Mouse (Mus musculus): Measurements from ENCODE around the gene Snx9. TPM values are rescaled to one million over a fixed set of nuclear protein-coding genes. Genes with fewer than 3 reads are reported as not detected.

Gene Snx9
- polyA plus RNA-seq, 1 experiment from 2014 or later = 37.5 TPM

DNA sequence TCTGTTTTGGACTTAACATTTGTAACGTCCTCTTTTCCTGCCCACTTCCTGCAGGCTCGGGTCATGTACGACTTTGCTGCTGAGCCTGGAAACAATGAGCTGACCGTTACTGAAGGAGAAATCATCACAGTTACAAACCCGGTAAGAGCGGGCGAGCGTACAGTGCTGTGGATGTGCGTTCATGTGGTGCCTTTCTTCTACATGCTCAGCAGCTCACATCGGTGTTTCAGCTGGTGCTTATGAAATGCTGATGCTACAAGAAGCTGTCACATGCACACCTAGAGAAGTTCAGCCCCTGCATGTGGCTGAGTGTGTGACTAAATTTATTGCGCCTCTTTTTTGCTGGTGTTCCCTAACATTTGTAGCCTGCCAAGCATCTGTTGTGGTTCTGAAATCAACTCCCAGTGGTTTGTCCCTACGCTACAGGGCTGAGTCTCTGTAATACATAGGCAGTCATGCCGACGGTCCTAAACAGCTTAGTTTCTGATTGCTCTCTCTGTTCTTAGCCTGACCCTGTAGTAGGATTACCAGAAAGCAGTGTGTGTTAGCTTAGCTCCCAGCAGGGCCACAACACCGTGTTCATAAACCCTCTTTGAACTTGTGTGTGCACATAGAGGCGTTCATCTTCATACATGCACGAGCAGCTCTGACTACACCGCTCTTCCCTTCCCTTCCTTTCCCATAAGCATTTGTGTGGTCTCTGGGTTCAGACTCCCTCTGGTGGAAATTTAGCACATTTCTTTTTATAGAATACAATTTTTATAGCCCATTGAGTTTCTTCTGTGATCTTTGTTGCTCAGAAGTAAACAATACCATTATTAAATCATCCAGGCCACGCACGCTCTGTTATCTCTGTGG lies 46.0 kb downstream of the Snx9 start:
- DNase-seq (ENCODE audit: low spot score) (peak; percentile 74), ATAC-seq (ENCODE audit: low read depth) (peak; percentile 68)
- Histone ChIP-seq H3K4me1 (ENCODE audit: control insufficient read depth, insufficient read depth, low read length) (peaks cover 6% of the 10 kb centered on the region), H3K36me3 (ENCODE audit: control insufficient read depth, insufficient read depth, low read length) (peaks cover 3% of the 10 kb centered on the region; the same call in 1 of the 2 replicates), H3K9ac (ENCODE audit: low read depth, low read length) (no peak overlapping the region), H3K9me3 (ENCODE audit: control insufficient read depth, low read length) (no peaks in the 10 kb centered on the region), H3K4me3 (ENCODE audit: low read depth, low read length) (no peak overlapping the region), H3K27ac (replicated peaks; ENCODE audit: low read depth, low read length) (peak overlapping the region; percentile 44; the same call in 1 of the 2 replicates), H3K27me3 (replicated peaks; ENCODE audit: control insufficient read depth, insufficient read depth, low read length) (no peaks in the 10 kb centered on the region), H3K4me2 (ENCODE audit: low read depth, low read length) (no peak overlapping the region)
- WGBS = 65% methylated on average over 20 of the region's 20 CpGs

DNA sequence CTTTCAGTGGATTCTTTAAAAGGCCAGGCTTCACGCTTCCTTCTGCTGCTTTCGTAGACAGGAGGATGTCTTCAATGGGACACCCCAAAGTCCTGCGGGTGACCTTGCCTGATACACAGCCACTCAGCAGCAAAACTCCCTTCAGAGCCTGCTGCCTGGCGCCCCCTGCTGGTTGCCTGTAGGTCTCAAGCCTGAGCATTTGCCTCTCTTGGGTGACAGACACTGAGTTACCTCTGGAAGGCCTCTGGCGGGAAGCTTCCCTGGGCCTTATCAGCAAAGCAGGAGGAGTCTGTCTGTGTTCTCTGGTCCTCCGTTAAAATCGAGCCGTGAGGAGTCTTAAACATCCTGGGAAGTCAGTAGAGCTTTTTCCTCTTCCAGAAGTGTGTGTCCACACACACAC lies 49.3 kb downstream of the Snx9 start:
- 57% methylated on average over 8 of the region's 8 CpGs for WGBS
- H3K4me3 ChIP-seq (ENCODE audit: low read depth, low read length) = no peak overlapping the region

DNA sequence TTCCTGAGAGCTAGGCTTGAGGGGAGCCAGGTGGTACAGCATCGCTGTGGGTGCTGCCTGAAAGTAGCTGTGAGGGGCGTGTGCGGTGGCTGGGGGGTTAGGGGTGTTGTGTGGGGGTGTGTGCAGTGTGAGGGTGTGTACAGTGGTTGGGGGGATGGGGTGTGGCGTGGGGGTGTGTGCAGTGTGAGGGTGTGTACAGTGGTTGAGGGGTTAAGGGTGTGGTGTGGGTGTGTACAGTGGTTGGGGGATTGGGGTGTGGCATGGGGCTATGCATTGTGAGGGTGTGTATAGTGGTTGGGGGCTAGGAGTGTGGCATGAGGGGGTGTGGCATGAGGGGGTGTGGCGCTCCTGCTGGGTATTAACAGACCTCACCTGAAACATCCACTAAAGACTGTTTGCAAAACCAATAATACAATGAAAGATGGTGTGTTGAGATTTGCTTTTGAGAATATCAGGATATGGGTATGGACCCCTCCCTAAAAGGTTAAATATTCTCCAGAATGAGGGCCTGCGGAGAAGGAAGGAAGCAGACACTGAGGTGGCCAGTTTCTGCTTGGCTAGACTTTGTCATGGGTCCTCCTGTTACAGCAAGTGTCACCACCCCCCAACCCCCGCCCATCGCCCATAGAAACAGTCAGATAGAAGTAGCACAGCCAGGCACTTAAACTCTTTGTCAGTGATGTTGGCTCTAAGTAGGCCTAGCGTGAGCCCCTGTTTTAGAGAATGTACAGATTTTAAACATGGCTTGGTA lies 51.0 kb downstream of the Snx9 start:
- ATAC-seq (ENCODE audit: low read depth) (no peak), DNase-seq (ENCODE audit: low spot score) (no peak)
- no peak overlapping the region for H3K27ac ChIP-seq (replicated peaks; ENCODE audit: low read depth, low read length)
- H3K36me3 ChIP-seq (ENCODE audit: control insufficient read depth, insufficient read depth, low read length) = peaks cover 3% of the 10 kb centered on the region; the same call in 1 of the 2 replicates
- no peak overlapping the region for H3K9ac ChIP-seq (ENCODE audit: low read depth, low read length)
- no peaks in the 10 kb centered on the region for H3K4me1 ChIP-seq (ENCODE audit: control insufficient read depth, insufficient read depth, low read length)
- H3K4me3 ChIP-seq (ENCODE audit: low read depth, low read length) = no peak overlapping the region
- H3K9me3 ChIP-seq (ENCODE audit: control insufficient read depth, low read length) = no peaks in the 10 kb centered on the region
- no peaks in the 10 kb centered on the region for H3K27me3 ChIP-seq (replicated peaks; ENCODE audit: control insufficient read depth, insufficient read depth, low read length)
- H3K4me2 ChIP-seq (ENCODE audit: low read depth, low read length) = no peak overlapping the region
- WGBS = 83% methylated on average over 9 of the region's 9 CpGs

More for the DNA sequence above, 49.3 kb downstream of the Snx9 start:
- H3K4me1 ChIP-seq (ENCODE audit: control insufficient read depth, insufficient read depth, low read length) = peaks cover 1% of the 10 kb centered on the region
- H3K36me3 ChIP-seq (ENCODE audit: control insufficient read depth, insufficient read depth, low read length) = peaks cover 3% of the 10 kb centered on the region; the same call in 1 of the 2 replicates
- no peak overlapping the region for H3K27ac ChIP-seq (replicated peaks; ENCODE audit: low read depth, low read length)
- no peaks in the 10 kb centered on the region for H3K9me3 ChIP-seq (ENCODE audit: control insufficient read depth, low read length)
- no peak overlapping the region for H3K9ac ChIP-seq (ENCODE audit: low read depth, low read length)
- DNase-seq (ENCODE audit: low spot score) = peak; percentile 36
- no peak overlapping the region for H3K4me2 ChIP-seq (ENCODE audit: low read depth, low read length)
- no peaks in the 10 kb centered on the region for H3K27me3 ChIP-seq (replicated peaks; ENCODE audit: control insufficient read depth, insufficient read depth, low read length)
- ATAC-seq (ENCODE audit: low read depth) = no peak

DNA sequence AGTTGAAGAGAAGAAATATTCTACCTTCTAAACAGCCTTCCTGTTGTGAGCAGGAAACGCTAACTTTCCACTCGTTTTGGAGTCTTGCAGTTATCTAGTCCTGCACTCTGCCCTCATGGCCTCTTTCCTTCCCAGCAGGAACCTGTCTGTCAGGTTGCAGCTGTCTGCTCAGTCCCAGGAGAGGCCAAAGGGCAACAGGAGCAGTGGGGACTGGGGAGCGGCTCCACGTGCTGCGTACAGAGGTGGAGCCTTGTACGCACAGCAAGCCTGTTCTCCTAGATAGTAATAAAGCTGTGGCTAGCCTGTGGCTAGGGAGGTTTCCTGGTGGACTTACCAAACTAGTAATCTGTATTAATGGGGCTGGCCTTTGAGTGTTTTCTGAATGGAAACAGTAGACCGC lies 52.0 kb downstream of the Snx9 start:
- no peak overlapping the region; the same call in 1 of the 2 replicates for H3K27ac ChIP-seq (replicated peaks; ENCODE audit: low read depth, low read length)
- H3K4me1 ChIP-seq (ENCODE audit: control insufficient read depth, insufficient read depth, low read length) = no peaks in the 10 kb centered on the region
- H3K4me3 ChIP-seq (ENCODE audit: low read depth, low read length) = no peak overlapping the region
- no peak overlapping the region for H3K4me2 ChIP-seq (ENCODE audit: low read depth, low read length)
- 22% methylated on average over 7 of the region's 7 CpGs for WGBS
- 0 out of 2 replicates have a peak, but pooled peaks have one; percentile 44 for ATAC-seq (ENCODE audit: low read depth)
- H3K9ac ChIP-seq (ENCODE audit: low read depth, low read length) = no peak overlapping the region
- no peaks in the 10 kb centered on the region for H3K9me3 ChIP-seq (ENCODE audit: control insufficient read depth, low read length)
- H3K36me3 ChIP-seq (ENCODE audit: control insufficient read depth, insufficient read depth, low read length) = peaks cover 3% of the 10 kb centered on the region; the same call in 1 of the 2 replicates
- no peaks in the 10 kb centered on the region for H3K27me3 ChIP-seq (replicated peaks; ENCODE audit: control insufficient read depth, insufficient read depth, low read length)
- DNase-seq (ENCODE audit: low spot score) = peak; percentile 50

DNA sequence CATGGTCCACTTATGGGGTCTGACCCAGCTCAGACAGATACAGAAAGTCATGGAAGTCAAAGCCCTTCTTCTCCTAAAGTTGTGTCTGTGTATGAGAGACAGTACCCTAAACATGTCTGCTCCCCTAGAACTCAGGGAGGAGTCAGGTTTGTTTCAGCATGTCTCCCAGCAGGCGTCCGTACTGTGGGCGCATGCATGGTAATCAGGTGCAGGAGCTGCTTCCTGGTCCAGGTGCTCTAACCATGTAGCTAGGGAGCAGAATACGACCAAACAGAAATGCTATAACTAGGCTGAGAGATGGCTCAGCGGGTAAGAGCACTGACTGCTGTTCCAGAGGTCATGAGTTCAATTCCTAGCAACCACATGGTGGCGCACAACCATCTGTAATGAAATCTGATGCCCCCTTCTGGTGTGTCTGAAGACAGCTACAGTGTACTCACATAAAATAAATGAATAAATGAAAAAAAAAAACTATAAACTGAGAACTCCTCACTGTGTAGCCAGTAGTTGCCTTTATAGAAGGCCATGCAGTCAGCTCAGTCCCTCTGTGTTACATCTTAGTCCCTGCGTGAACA lies 52.5 kb downstream of the Snx9 start:
- Histone ChIP-seq H3K4me3 (ENCODE audit: low read depth, low read length) (no peak overlapping the region), H3K4me2 (ENCODE audit: low read depth, low read length) (no peak overlapping the region), H3K27me3 (replicated peaks; ENCODE audit: control insufficient read depth, insufficient read depth, low read length) (no peaks in the 10 kb centered on the region), H3K4me1 (ENCODE audit: control insufficient read depth, insufficient read depth, low read length) (no peaks in the 10 kb centered on the region), H3K9ac (ENCODE audit: low read depth, low read length) (no peak overlapping the region), H3K36me3 (ENCODE audit: control insufficient read depth, insufficient read depth, low read length) (peaks cover 3% of the 10 kb centered on the region; the same call in 1 of the 2 replicates), H3K9me3 (ENCODE audit: control insufficient read depth, low read length) (no peaks in the 10 kb centered on the region), H3K27ac (replicated peaks; ENCODE audit: low read depth, low read length) (no peak overlapping the region; the same call in 1 of the 2 replicates)
- no peak for ATAC-seq (ENCODE audit: low read depth)
- no peak for DNase-seq (ENCODE audit: low spot score)
- WGBS = 63% methylated on average over 7 of the region's 7 CpGs

DNA sequence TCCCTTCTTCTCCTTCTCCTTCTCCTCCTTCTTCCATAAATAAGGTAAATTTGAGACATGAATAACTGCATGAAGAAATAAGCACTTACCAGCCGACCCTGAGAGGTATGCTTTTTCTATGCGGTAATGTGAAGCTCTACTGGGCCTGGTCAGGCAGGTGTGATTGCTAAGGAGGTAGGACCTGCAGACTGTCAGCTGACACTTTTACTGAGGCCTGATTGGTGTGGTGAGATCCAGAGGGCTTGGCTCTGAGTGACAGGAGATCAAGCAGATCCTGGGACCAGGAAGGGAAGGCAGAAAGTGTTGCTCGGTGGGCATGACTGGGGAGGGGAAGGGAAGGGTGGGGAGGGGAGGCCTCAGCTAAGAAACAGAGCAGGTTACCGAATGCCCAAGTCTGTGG lies 54.9 kb downstream of the Snx9 start:
- Histone ChIP-seq H3K4me3 (ENCODE audit: low read depth, low read length) (no peak overlapping the region), H3K27me3 (replicated peaks; ENCODE audit: control insufficient read depth, insufficient read depth, low read length) (no peaks in the 10 kb centered on the region), H3K27ac (replicated peaks; ENCODE audit: low read depth, low read length) (no peak overlapping the region), H3K9me3 (ENCODE audit: control insufficient read depth, low read length) (no peaks in the 10 kb centered on the region), H3K4me2 (ENCODE audit: low read depth, low read length) (no peak overlapping the region), H3K9ac (ENCODE audit: low read depth, low read length) (no peak overlapping the region), H3K4me1 (ENCODE audit: control insufficient read depth, insufficient read depth, low read length) (no peaks in the 10 kb centered on the region), H3K36me3 (ENCODE audit: control insufficient read depth, insufficient read depth, low read length) (peaks cover 20% of the 10 kb centered on the region)
- ATAC-seq (ENCODE audit: low read depth) = peak; percentile 82; the same call in 1 of the 2 replicates
- peak; percentile 39 for DNase-seq (ENCODE audit: low spot score)
- WGBS = 56% methylated on average over 4 of the region's 4 CpGs

DNA sequence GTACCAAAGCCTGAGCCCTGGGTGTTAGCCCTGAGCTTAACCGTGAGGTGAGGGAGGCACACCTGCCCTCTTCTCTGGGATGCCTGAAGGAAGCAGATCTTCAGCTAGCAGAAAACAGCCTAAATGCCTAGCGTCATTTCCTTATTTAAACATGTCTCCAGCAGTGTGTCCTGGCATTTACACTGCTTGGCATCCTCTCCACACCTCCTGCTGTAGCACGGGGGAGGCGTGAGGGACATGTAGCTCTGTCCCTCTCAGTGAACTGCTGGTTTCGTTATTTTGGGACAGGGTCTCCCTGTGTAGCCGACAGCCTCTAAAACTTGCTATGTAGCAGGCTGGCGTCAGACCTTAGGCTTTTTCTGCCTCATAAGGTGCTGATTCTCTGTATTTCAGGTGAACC lies 55.5 kb downstream of the Snx9 start:
- Histone ChIP-seq H3K27ac (replicated peaks; ENCODE audit: low read depth, low read length) (no peak overlapping the region), H3K9ac (ENCODE audit: low read depth, low read length) (no peak overlapping the region), H3K4me1 (ENCODE audit: control insufficient read depth, insufficient read depth, low read length) (no peaks in the 10 kb centered on the region), H3K4me2 (ENCODE audit: low read depth, low read length) (no peak overlapping the region), H3K36me3 (ENCODE audit: control insufficient read depth, insufficient read depth, low read length) (peaks cover 23% of the 10 kb centered on the region), H3K4me3 (ENCODE audit: low read depth, low read length) (no peak overlapping the region), H3K27me3 (replicated peaks; ENCODE audit: control insufficient read depth, insufficient read depth, low read length) (no peaks in the 10 kb centered on the region), H3K9me3 (ENCODE audit: control insufficient read depth, low read length) (no peaks in the 10 kb centered on the region)
- DNase-seq (ENCODE audit: low spot score) = no peak
- WGBS = 84% methylated on average over 7 of the region's 7 CpGs
- ATAC-seq (ENCODE audit: low read depth) = no peak

DNA sequence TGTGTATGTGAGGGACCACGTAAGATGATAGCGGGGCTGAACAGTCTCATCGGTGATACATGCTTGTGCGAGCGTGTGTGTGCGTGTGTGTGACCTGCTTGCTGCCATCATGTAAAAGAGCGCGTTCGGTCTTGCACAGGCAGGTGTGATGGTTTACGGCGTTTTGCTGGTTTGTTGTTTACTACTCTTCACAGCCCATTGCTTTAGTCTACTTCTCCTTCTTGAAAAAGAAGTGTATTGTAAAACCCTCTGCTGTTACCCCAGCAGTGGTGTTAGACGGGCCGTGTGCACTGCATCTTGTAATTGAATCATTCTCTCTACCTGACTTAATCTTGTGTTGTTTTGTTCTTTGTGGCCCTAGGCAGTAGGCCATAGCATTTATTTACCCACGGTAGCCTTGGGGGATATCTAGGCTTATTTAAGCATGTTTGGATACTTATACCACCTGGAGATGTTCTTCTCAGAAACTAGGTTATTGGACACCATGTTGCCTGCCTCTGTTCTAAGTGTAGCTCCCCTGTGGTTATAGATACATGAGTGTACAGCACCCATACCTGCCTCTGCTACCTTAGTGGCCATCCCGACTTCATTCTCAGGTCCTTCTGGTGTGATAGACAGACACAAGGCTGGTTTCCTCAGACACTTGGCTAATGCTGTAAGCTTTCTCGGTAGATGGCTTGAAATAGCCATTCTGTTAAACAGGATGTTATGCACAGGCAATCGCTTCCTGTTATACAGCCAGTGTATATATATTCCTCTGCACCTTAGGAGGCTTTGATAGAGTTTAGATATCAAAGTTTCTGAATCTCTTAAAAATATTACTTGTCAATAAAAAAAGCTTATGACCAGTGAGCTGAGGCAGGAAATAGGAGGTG lies 56.4 kb downstream of the Snx9 start:
- no peaks in the 10 kb centered on the region for H3K9me3 ChIP-seq (ENCODE audit: control insufficient read depth, low read length)
- ATAC-seq (ENCODE audit: low read depth) (no peak), DNase-seq (ENCODE audit: low spot score) (no peak)
- peaks cover 29% of the 10 kb centered on the region for H3K36me3 ChIP-seq (ENCODE audit: control insufficient read depth, insufficient read depth, low read length)
- no peaks in the 10 kb centered on the region for H3K4me1 ChIP-seq (ENCODE audit: control insufficient read depth, insufficient read depth, low read length)
- no peak overlapping the region for H3K4me2 ChIP-seq (ENCODE audit: low read depth, low read length)
- no peak overlapping the region for H3K4me3 ChIP-seq (ENCODE audit: low read depth, low read length)
- H3K27me3 ChIP-seq (replicated peaks; ENCODE audit: control insufficient read depth, insufficient read depth, low read length) = no peaks in the 10 kb centered on the region
- WGBS = 85% methylated on average over 17 of the region's 17 CpGs
- no peak overlapping the region for H3K27ac ChIP-seq (replicated peaks; ENCODE audit: low read depth, low read length)
- H3K9ac ChIP-seq (ENCODE audit: low read depth, low read length) = no peak overlapping the region
